In genomic region chr2:30124472-30125274, GRCm38 (mm10) we compare ENCODE assay signal across 8 mouse cellular contexts. TPM values are rescaled to one million over a fixed set of nuclear protein-coding genes. Genes with fewer than 3 reads are reported as not detected.
DNase-seq lines count a peak whose midpoint lies in the region; ATAC-seq and TF ChIP-seq lines count a peak whose summit lies in the region.

Gene Zer1, minus strand, starts transcription at chr2:30124585.

- TF ChIP-seq POLR2A in lung, adult 2 months (IDR thresholded peaks at IDR 0.05; ENCODE audit: borderline replicate concordance, extremely low read depth, low read depth, low read length) = peak; percentile 97

- TF ChIP-seq CTCF in lung, adult 2 months (IDR thresholded peaks at IDR 0.05; ENCODE audit: insufficient read depth, low read length) = no peak

- intact Hi-C loops in heart, postnatal 25 days (cut with DNase I) = no loop called here

- H3K27ac ChIP-seq in forebrain, embryonic 15.5 days (replicated peaks) = peak within 1 kb of the TSS; percentile 95

- H3K4me1 ChIP-seq in forebrain, embryonic 15.5 days = peaks cover 35% of the 10 kb centered on the region
- peaks cover 2% of the 10 kb centered on the region; the same call in 1 of the 2 replicates for H3K4me1 ChIP-seq in lung, adult 2 months (ENCODE audit: control insufficient read depth, insufficient read depth, low read length)

- no peaks in the 10 kb centered on the region for H3K27me3 ChIP-seq in forebrain, embryonic 15.5 days

- H3K4me3 ChIP-seq in forebrain, embryonic 15.5 days = peak within 1 kb of the TSS; percentile 82
- H3K4me3 ChIP-seq in lung, adult 2 months (replicated peaks; ENCODE audit: extremely low read depth, low read depth, low read length) = peak within 1 kb of the TSS; percentile 92

- no peaks in the 10 kb centered on the region for H3K36me3 ChIP-seq in forebrain, embryonic 15.5 days

- DNase-seq in ES-CJ7 (ENCODE audit: low read depth, low spot score) = peak; percentile 94
- peak; percentile 92 for DNase-seq in cerebellum, adult 11 months
- peak; percentile 95 for DNase-seq in heart, postnatal 25 days (ENCODE audit: low spot score)
- peak; percentile 92 to 96 for DNase-seq in layer of hippocampus, adult 18-20 months (ENCODE audit: low spot score in 2 of 2)
- peak; percentile 97 for DNase-seq in lung, adult 2 months
- peak; percentile 87 to 90 for DNase-seq in thymus, adult 18-20 months

- H3K9ac ChIP-seq in forebrain, embryonic 15.5 days (replicated peaks) = peak within 1 kb of the TSS; percentile 94

- peak within 1 kb of the TSS; percentile 89 for H3K4me2 ChIP-seq in forebrain, embryonic 15.5 days (replicated peaks)

- peak; percentile 96 for ATAC-seq in forebrain, embryonic 15.5 days (replicated peaks)
- ATAC-seq in neutrophil, adult 5-6 weeks (ENCODE audit: extremely low read depth, insufficient number of reproducible peaks, low FRiP score, poor library complexity, severe bottlenecking) = peak; percentile 92

- 8% methylated on average over 31 of the region's 31 CpGs for whole genome bisulfite sequencing in forebrain, embryonic 15.5 days
- 8% methylated on average over 31 of the region's 31 CpGs for WGBS in lung, adult 2 months

- no peaks in the 10 kb centered on the region for H3K9me3 ChIP-seq in forebrain, embryonic 15.5 days

RNA-seq across cellular contexts. Expression of gene Zer1, which starts in this region (rescaled TPM):
- 14.5 and 15.0 TPM in 2 replicates for polyA plus RNA-seq in forebrain, embryonic 15.5 days (2015; fragmentation: Nextera tagmentation; extraction: Ambion mirVana)
- total RNA-seq in heart, postnatal 25 days (2021) = 10 to 100 TPM; 23.5 to 26.7 TPM
- total RNA-seq in layer of hippocampus, adult 18-20 months (2021) = 100 to 1,000 TPM; 187 to 193 TPM
- polyA plus RNA-seq in lung, adult 2 months (2012; rRNA removed) = 52.0 and 56.6 TPM in 2 replicates
- 43.1 and 46.3 TPM in 2 replicates for total RNA-seq in neutrophil, adult 5-6 weeks (2017)

Comparison
In these comparisons a context has a peak if more than half of its experiments do, and no peak if none do; other contexts are left out.
1. Peak in every context shown above with its lines: DNase-seq, ATAC-seq, H3K4me3 ChIP-seq and H3K27ac ChIP-seq.